Mouse (Mus musculus) small intestine, adult 2 months (tissue): ENCODE measurements around the gene Plcxd2.

Source experiments
- CTCF ChIP-seq: fragments of 200-500 bp; IDR thresholded peaks from 2 replicates; pipeline ENCODE4 v1.5.1; 2012; ENCODE audit warnings: low read depth, mild to moderate bottlenecking, control low read depth, inconsistent platforms, low read length, moderate library complexity, mixed read lengths; ENCODE audit not compliant: insufficient replicate concordance, insufficient read length; ENCODE audit errors: extremely low read depth
- POLR2A ChIP-seq: fragments of 200-500 bp; IDR thresholded peaks from 2 replicates; pipeline ENCODE4 v1.6.1; 2012; ENCODE audit warnings: low read depth, mild to moderate bottlenecking, control low read depth, inconsistent platforms, low read length, moderate library complexity

DNA sequence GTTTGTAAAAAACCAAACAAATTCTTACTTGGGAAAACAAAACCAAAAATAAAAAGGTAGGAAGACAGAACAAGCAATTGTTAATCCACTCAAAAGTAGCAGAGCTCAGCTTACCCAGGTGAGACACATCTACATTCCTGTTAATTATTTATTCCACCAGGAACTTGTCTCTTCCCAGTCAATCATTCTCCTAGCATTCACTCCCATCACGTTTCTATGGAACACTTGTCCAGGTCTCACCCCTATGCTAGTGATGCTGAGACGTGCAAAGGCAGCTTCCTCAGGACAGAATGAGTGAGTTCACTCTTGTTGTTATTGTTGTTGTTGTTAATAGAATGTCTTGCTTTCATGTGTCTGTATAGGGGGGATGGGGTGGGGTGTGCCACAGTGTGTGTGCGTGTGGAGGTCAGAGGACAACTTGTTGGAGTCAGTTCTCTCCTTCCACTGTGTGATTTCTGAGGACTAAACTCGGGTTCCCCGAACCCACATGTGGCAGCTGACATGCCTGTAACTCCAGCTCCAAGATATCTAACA, 13.0 kb upstream of the Plcxd2 start:
- TF ChIP-seq CTCF: no peak
- no peak for TF ChIP-seq POLR2A
